Mouse (Mus musculus) brain, embryonic 14.5 days (tissue): ENCODE results near the gene Gabrg3. TPM values are rescaled to one million over a fixed set of nuclear protein-coding genes. Genes with fewer than 3 reads are reported as not detected.
"Not testable (repeated sequence)": the region's sequence is repeated elsewhere in the genome, so short reads cannot be mapped to it uniquely, and the experiment has no call there.

Experiments used
- DNase-seq: peaks from one replicate; pipeline ENCODE4 v3.0.0-alpha.2; 2011; ENCODE audit warnings: low read depth
- CTCF ChIP-seq: fragments of 200-500 bp; IDR thresholded peaks from 2 replicates; pipeline ENCODE4 v1.5.1; 2012; ENCODE audit warnings: inconsistent platforms, mild to moderate bottlenecking, moderate library complexity, borderline replicate concordance; ENCODE audit not compliant: insufficient read depth, insufficient read length; ENCODE audit errors: extremely low read depth
- POLR2A ChIP-seq: fragments of 200-500 bp; IDR thresholded peaks from 2 replicates; pipeline ENCODE4 v1.6.1; 2012; ENCODE audit warnings: mild to moderate bottlenecking, inconsistent platforms, borderline replicate concordance; ENCODE audit not compliant: poor library complexity, insufficient read depth, insufficient read length, severe bottlenecking; ENCODE audit errors: extremely low read depth
- polyA plus RNA-seq: library from polyadenylated mRNA; depleted of rRNA; stranded (reverse); fragments of >200 nt; gene quantifications from 2 replicates; pipeline ENCODE4 v1.2.3, GENCODE M21; 2012

Gene Gabrg3
- polyA plus RNA-seq, 1 experiment = 3.3 TPM

DNA sequence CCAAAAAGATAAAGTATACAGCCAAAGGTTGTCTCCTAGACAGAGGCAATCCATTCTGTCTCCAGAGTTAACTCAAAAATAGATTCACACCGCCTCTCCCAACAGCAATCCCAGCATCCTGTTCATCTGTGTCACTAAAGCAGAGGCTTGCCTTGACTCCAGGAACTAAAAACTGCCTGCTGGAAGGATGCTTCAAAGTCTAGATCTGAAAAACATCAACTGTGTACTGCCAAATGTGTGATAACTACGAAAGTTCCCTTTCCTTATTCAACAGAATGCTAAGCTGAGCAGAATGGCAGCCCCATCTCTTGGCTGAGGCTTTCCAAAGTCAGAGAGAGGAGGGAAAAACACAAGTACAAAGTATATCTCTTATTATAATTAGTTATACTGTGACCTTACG is 90.3 kb downstream of the Gabrg3 start:
- no peak for DNase-seq
- TF ChIP-seq POLR2A (no peak), CTCF (no peak)

DNA sequence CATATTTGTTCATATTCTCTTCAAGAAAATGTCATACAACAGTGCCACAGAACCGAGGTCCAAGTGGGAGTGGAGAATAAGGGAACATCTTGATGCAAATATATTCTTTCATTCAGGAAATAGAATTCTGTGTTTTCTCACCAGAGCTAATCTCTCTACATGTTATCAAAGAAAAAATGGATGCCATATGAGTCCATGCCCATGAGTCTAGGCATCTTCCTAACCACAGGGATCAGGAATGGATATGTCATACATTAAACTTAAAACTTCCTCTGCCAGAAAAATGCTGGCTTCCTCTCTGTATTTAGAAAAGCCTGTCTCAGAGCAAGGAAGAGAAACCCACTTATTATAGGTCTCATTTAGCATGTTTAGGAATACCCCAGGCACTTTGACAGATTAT is 92.9 kb downstream of the Gabrg3 start:
- DNase-seq = no peak
- TF ChIP-seq CTCF (no peak), POLR2A (no peak)

DNA sequence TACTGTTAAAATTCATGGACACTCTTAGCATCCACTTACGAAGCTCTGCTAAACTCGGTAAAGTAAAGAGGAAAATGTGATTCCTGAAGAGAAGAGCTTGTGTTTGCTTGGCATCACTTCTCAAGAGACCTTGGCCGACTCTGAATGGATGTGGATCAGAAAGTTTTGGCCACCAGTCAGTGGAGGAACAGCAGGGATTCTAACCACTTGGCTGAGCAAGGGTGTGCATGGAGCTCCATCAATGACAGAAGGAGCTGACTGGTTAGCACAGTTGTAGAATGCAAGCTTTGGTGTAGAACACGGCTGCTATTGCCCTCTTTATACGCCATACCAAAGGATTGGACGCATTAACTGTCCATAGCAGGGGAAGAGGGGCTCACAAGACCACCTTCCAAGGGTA is 93.4 kb downstream of the Gabrg3 start:
- no peak for DNase-seq

DNA sequence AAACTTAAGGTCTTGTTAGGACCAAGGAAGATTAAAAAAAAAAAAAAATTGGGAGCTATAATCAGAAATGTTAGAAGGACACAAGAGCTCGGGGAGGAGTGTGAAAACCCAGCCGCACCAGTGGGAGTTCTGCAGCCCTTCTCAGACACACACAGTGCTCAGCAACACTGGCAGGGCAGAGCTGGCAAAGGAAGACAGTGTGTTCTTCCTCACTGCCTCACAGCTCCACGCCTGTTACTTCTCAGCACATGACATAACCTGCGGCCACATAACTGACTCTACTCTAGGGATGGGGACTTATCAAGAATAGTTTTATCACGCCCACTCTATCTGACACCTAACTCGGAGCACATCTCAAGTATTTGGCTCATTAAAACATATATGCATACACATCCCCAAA is 103.8 kb downstream of the Gabrg3 start:
- TF ChIP-seq POLR2A (no peak), CTCF (no peak)
- DNase-seq = no peak

More for the DNA sequence above, 93.4 kb downstream of the Gabrg3 start:
- TF ChIP-seq POLR2A (no peak), CTCF (no peak)

DNA sequence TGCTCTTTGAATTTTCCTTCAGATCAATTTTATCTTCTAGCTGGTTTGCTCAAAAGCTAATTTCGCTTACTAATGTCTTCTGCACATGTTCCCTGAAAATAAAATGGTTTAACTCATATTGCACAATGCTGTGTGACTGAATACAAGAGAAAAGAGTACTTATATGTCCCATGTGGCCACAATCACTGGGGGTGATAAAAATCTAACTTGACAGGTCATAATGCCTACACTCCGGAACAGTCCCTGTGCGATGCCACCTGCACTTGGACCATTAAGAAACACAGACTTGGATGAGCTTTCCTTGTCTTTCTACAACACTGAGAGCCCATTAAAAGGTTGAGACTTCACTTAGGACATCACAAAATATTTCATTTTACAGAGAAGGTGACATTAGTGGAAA is 108.1 kb downstream of the Gabrg3 start:
- TF ChIP-seq POLR2A = no peak
- no peak for TF ChIP-seq CTCF
- no peak for DNase-seq

DNA sequence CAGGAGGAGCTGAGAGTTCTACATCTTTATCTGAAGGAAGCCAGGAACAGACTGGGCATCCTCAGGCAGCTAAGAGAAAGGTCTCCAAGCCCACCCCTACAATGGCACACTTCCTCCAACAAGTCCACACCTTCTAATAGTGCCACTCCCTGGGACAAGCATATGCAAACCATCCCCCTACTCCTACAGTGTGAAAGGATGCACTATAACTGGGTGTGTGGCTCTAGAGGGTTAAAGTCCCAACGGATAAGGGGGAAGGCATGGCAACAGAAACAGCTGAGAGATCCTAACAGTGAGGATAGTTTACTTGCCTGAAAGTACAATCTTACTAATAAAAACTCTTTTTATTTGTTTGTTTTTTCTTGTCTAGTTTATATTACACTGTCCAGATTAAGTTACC is 126.8 kb downstream of the Gabrg3 start:
- TF ChIP-seq POLR2A (no peak), CTCF (no peak)

DNA sequence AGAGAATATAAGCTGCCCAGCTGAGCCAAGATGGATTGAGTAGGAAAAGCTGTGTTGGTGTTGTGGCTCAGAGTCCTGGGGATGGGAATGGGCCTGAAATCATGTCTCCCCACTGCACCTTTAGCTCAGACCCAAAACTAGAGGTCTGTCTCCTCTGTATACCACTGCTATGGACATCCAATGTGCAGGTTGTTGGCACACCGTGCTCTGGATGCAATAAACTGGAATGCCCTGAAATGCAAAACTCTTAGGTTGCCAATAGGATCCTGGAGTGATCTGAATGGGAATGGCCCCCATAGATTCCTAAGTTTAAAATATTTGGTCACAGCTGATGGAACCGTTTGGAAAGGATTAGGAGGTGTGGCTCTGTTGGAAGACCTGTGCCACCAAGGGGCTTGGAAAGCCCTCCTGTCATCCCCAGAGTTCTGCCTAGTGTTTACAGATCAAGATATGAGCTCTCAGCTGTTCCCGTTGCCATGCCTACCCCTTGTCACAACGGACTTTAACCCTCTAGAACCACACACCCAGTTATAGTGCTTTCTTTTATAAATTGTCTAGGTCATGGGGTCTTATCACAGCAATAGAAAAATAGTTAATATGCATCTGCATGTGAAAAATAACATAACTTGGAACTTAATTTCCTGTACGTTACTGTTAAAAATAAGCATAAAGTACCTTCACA is 128.0 kb downstream of the Gabrg3 start:
- TF ChIP-seq POLR2A = no peak
- no peak for TF ChIP-seq CTCF
- no peak for DNase-seq

More for the DNA sequence above, 126.8 kb downstream of the Gabrg3 start:
- no peak for DNase-seq

DNA sequence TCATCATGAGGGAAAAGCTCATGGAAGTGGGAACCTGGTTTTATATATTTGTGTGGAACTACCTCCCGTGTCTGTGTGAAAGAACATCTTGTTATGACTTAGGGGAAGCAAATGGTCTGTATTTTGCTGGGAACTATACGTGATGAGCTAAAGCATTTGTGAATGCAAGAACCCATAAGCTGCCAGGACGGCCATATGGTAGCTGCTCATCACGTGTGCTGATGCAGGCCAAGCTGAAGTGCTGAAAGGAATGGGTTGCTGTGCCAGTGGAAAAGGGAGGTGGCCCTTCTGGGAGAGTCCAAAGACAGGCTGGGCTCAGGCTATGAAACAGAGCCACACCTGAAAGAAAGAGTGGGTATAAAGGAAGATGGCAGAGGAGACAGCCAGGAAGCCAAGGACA is 143.0 kb downstream of the Gabrg3 start:
- TF ChIP-seq CTCF (no peak), POLR2A (no peak)
- DNase-seq = peak; percentile 28

DNA sequence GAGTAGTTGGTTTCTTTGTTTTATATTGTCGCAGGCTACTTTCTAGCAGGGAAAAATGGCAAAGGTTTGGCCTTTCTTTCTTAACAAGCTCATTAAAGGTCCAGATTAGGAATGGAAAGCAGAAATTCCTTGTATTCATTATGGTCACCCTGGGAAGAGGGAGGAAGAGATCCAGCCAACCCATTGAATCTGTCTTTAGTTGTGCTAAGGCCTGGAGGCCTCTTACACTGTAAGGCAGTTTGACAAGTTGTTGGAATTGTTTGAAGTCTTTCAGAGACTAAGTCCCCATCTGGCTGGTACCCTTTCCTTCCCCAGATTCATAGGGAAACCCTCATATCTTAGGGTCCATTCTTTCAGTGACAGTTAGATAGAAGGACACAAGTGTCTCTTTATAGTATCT is 172.9 kb downstream of the Gabrg3 start:
- DNase-seq = peak; percentile 42

DNA sequence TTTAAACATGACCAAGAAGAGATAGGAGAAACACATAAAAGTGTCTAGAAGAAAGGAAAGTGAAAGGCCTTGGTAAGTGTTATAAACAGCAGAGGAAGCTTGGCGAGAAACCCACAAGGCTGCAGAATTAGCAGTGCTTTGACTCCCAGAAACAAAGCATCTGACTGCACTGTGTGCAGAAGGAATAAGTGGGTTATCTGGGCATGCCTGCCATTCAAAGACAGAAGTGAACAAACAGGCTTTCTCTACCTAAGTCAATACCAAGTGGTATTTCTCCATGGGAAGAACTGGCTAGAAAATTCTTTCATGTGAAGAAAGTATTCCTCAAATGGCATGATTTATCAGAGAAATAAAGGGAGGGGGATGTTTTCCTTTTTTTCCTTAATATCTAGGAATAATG is 201.0 kb downstream of the Gabrg3 start:
- no peak for TF ChIP-seq POLR2A
- no peak for TF ChIP-seq CTCF

More for the DNA sequence above, 172.9 kb downstream of the Gabrg3 start:
- TF ChIP-seq POLR2A (no peak), CTCF (no peak)

DNA sequence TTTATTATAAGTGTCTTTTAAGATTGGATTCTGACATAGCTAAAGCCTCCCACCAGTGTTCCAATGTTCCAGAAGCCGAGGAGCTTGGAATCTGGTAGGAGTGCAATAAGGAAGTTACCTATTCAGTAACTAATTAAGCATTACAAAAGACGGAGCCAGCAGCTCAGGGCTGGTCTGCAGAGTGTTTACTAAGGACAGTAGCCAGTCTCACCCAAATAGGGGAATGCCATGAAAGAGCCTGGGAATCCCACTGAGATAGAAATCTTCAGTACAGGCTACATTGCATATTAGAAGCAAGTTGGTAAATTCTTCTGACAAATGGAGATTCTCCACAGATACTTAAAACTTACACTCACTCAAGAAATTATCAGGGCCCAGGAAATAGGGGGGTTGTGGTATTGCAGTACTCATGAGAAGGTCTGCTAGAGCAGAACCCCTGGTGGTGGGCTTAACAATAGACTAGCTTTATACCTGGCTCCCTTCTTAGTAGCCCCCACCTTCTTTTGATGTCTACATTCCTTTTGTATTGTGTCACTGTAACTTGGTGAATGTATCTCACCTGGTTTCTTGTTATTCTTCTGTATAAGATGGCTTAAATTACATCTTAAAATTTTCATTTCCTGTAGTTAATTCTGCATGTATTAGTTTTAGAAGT is 211.0 kb downstream of the Gabrg3 start:
- not testable (repeated sequence) for DNase-seq

More for the DNA sequence above, 201.0 kb downstream of the Gabrg3 start:
- peak; percentile 9 for DNase-seq

DNA sequence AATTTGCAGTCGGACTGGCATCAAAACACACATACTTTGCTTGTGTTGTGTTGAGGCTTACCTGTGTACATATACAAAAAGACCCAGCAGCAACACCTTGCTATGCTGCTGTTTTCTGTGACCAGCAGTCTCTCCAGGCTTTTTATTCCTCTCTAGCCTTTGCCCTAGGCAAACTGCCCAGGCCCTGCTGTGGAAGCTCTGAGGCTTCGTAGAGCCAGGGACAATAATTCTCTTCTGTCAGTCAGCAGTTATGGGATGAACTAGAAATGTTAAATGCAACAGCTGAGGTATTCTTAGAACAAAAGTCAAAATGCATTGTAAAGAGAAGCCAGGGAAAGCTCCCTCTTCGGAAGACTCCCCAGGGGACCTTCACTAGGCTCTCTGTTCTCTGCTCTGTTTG is 220.1 kb downstream of the Gabrg3 start:
- no peak for TF ChIP-seq CTCF
- TF ChIP-seq POLR2A = no peak

More for the DNA sequence above, 220.1 kb downstream of the Gabrg3 start:
- DNase-seq = no peak
